Mouse (Mus musculus) layer of hippocampus, postnatal 36 days (tissue): ENCODE results near the gene Coq10b. TPM values are rescaled to one million over a fixed set of nuclear protein-coding genes. Genes with fewer than 3 reads are reported as not detected.

ENCODE experiments used
- DNase-seq, 2 experiments: peaks; one replicate each; pipeline ENCODE4 v3.0.0; 2022
- total RNA-seq, 2 experiments: library from RNA; stranded (reverse); gene quantifications; 2 replicates each; pipeline ENCODE4 v1.2.3; 2021

The Coq10b gene
- total RNA-seq, 2 experiments from 2014 or later = 19.7 to 21.2 TPM

GRCm38 (mm10) chr1:55109066-55109766 is 56.6 kb downstream of the Coq10b start:
- DNase-seq = no peak

Other genes with a start within 250 kb of the Coq10b start
- 10 to 100 TPM; 13.5 to 16.5 TPM for gene Ankrd44, start 126.4 kb upstream of the Coq10b start, total RNA-seq
- 100 to 1,000 TPM; 159 to 160 TPM for gene Sf3b1, start 25.3 kb upstream of the Coq10b start, total RNA-seq
- gene Hspe1, start 35.4 kb downstream of the Coq10b start, total RNA-seq = 100 to 1,000 TPM; 111 to 118 TPM
- gene Hspd1, start 35.5 kb downstream of the Coq10b start, total RNA-seq = 100 to 1,000 TPM; 189 to 190 TPM
- gene Mob4, start 78.5 kb downstream of the Coq10b start, total RNA-seq = 10 to 100 TPM; 54.6 to 62.5 TPM
- 10 to 100 TPM; 31.8 to 34.1 TPM for gene Rftn2, start 174.0 kb downstream of the Coq10b start, total RNA-seq
- 1 to 10 TPM; 9.6 to 10.0 TPM for gene Mars2, start 184.4 kb downstream of the Coq10b start, total RNA-seq